Mouse (Mus musculus): ENCODE data around the gene Lhx3.
A peak's percentile ranks its signal among the peaks of the same experiment; 100 is the strongest.

The Lhx3 gene

DNA sequence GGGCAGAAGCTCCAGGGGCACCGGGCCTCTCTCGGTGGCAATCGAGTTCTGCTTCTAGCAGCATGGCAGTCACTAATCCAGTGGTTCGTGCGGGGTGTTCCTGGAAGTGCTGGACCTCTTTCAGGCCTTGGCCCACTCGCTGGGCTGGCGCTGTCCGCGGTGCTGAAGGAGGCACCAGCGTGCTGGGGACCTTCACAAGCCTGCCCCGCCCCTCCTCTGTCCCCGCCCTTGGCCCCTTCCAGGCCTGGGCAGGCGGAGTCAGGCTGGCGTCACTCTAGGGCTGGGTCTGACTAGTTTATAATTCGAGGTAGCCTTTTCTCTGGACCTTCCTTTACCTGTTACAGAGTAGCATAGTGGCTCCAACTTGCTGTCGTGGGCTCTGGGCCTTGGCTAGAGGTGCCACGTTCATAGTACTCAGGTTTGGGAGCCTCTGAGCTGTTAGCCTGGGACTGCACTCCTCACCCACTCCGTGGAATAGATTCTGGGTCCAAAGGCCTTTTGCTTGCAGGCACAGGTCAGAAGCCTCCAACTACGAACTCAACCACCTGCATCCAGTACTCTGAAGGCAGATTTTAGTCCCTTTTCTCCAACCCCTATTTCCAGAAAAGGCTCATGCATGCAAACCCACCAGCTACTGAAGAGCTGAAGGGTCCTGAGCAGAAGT, at the start of gene Lhx3:
Gene Lhx3 (minus strand): TSS at position 164 of the 664 bp plus-strand sequence.
- DNase-seq (ENCODE audit: low spot score): peak; percentile 82

DNA sequence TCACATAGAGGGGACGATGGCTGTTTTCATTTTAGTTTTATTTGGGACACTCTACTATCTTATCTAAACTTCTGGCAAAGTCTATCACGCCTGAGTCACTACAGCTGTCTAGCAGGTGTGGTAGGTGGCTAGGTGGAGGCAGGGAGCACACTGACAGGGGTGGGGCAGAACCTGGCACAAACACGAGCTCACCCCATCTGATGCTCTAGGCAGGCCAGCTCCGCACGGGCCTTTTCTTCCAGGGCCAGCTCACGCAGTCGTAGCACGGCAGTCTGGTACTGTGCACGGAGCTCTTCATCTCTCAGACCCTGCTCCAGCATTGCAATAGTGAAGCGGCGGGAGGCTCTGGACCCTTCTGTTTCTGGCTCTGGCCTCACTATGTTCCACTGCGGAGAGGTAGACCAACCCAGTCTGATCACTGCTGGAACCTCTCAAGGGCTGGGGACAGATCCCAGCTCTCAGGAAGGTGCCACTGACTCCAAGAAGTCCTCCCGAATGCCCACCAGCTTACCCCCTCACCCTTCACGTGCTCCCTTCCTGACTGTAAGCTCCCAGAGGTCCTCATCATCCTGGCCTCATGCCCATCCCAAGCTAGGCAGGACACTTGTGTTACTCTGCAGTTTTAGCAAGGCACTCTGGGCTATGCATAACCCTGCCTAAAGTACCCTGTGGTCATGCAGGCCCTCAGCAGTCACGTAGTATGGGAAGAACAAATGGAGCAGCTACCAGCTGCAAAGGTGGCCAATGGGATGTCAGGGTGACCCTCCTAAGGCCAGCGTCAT, 49.4 kb upstream of the Lhx3 start:
- no peak for DNase-seq (ENCODE audit: low spot score)

DNA sequence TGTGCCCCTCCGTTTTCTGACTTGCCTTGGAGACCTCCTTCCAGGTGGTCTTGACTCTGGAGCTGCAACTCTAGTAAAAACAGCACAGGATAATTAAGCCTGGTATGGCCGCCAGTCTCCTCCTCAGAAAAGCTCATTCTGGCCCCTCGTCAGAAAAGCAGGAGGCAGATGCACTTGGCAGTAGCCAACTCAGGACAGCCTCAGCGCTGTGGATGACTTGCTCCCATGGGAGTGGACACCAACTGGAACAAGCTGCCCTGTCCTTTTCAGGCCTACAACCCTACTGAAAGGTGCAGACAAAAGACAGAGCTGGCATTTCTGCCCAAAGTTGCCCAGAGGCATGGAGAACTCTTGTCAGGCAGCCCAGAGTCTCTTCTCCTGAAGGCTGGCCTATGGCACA, 46.7 kb upstream of the Lhx3 start:
- DNase-seq (ENCODE audit: low spot score): no peak

DNA sequence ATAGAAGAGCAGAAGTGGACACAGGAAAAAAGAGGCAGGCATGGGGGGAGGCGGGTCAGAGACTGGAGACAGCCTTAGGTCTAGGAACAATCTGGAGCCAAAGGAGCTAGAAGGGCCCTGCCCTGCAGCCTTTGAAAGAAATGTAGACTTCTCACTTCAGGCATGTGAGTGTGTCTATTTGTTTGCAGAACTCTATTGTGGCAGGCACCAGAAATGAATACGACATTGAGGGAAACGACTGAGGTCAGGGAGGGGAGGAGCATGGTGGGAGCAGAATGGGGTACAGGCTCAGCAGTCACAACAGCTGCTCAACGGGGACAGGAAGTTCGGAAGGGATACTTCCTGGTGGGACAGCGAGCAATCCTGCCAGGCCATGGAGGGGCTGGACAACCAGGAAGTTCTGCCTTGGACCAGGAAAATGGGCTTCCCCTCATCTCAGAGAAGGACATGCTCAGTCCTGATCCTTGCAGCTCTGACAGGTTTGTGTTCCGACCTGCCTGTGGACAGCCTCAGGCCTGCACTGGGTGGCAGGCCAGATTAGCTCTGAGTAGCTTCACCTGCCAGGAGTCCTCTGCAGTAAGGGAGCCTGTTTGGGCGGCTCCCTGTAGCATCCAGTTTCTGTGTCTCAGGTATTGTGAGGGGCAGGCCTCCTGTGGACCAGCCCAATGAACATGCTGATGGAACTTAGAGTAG, 44.6 kb upstream of the Lhx3 start:
- no peak for DNase-seq (ENCODE audit: low spot score)

DNA sequence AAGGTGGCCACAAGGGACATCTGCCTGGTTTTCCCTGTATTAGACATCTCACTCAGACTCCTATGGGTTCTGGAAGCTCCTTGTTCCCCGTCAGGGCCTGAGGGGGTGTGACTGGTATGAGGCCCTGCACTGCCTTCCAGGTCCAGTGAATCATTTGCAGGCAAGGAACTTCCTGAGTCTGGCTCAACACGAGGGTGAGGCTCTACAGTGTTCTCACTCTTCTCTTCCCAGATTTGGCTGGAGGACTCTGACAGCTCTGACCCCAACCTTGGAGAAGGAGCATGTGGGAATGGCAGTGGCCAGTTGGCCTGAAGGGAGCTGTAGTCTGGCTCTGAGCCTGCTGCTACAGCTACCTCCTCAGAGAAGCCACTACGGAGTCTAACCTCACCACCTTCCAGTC, 39.4 kb upstream of the Lhx3 start:
- DNase-seq (ENCODE audit: low spot score): no peak

DNA sequence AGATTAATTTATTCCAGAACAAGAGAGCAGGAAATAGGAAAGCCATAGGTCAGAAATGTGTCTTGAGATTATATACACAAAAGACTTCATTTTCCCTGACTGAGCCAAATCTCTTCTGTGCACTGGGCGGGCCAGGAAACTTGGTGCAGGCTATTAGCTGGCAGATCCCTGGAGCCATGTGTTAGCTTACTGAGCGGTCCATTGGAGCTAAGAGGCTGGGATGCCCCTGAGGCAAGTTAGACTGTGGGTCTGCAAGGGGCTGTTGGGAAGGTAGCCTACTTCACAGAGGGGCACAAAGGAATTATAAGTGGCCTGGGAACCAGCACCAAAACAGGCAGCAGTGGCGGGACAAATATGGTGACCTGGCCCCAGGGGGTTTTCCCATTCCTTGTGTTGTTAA, 32.8 kb upstream of the Lhx3 start:
- DNase-seq (ENCODE audit: low spot score): no peak

DNA sequence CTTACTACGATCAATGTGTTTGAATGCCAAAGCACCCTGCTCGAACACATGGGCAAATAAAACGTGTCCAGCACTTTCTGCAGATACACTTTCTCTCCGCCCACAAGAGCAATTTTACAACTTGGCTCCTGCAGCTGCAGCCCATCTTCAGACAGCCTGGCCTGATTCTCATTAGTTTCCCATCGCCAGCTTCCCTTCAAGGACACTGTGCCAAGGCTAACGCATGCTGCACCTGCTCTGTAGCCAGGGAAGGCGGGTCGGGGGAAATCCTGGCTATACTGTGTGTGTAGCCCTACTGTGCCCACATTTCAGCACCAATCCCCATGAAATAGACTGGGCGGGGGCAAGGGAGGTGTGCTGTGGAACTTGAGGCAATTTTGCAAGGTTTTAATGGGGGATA, 32.2 kb upstream of the Lhx3 start:
- no peak for DNase-seq (ENCODE audit: low spot score)

DNA sequence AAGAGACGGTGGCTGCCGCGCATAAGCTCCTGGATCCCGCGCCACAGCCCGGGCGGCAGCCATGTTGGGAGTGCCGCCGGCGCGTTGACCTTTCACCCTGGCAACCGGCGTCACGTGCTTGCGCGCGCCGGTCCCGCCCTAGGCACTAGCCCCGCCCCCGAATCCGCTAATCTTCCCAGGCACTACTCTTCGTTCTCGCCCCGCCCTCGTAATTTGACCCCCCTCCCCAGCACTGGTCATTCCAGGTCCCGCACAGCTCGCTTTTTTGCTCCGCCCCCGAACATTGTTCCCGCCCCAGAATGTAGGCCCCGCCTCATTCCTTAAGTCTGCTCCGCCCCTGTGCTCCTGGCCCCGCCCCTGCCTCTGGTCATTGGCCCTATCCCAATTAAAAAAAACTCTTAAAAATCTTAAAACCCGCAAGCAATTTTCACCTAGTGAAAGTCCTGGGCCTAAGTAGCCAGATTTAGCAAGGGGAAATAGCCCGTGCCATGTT, 29.2 kb upstream of the Lhx3 start, which contains the start of gene Qsox2:
Gene Qsox2 (minus strand): TSS at position 236 of the 493 bp plus-strand sequence.
- DNase-seq (ENCODE audit: low spot score): peak; percentile 95

DNA sequence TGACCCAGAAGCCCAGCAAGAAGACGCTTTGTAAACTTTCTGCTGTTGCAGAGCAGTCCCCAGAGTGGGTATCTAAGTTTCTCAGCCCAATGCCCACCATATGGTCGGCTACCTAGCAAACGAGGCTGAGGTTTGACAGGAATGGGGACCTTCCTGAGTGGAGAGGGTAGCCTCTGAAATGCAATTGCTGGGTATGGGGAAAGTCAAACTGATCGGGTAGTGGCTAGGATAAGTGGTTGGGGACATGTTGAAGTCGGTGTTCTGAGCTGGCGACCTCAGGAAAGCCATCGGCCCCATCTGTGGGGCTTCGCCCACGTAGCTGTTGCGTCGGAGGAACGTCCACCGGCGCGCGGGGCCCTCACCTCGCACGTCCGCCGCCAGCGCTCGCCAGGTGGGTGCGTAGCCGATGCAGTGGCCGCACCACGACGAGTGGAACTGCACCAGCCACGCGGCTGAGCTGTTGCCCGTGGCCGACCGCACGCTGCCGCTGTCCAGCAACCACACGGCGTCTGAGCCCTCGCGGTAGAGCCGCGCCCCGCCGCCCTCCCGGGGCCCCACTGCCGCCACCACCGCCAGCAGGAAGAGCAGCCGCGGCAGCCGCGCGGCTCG, 28.7 kb upstream of the Lhx3 start:
- DNase-seq (ENCODE audit: low spot score): no peak

DNA sequence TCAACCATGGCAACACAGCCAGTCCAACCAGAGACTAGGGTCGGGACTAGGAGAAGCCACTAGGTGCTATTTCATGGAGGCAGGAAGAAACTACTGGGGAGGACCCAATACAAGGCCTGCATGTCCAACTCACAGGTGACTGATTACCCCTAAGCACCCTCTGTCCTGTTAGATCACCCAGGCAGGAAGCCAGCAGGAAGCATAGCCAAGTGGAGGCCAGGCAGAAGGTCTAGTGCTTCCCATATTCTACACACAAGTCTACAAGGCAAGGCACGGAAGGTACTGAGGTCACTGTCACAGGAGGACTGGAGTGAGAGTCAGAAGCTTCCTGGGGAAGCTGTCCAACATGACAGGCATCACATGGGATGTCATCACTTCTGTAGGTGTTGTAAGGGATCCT, 26.7 kb upstream of the Lhx3 start:
- DNase-seq (ENCODE audit: low spot score): no peak

DNA sequence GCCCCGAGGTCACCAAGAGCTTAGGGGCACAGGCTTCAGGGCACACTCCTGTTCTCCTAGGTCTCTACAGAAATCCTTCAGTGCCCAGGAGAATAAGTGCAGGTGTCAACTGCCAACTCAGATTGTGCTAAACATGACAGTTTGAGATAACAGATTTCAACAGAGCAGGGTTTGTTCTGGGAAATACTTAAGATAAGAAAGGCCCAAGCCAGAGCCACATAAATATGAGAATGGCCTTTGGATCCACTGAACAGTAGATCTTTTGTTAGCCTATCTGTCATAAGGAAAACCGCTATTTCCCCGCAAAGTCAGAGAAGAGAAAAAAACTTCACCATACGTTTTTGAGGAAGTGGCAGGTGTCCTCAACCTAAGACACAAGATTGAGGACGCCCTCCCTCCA, 26.2 kb upstream of the Lhx3 start:
- no peak for DNase-seq (ENCODE audit: low spot score)

DNA sequence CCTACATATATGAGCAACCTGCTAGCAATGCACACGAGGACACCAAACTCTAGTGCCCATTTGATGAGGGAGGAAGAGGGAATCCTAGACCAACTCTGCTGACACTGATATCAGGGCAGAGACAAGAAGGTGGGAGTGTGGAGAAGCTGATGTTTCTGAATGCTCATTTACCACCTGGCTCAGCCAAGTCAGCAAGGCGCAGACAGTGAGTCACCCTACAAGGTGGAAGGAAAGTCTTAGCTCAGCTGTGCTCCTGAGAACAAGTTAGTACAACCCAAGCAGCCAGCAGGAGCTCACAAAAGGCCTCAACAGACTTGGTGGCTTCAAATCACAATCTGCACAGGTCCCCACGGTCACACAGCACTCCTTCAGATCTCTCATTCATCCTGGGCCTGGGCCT, 23.3 kb upstream of the Lhx3 start:
- no peak for DNase-seq (ENCODE audit: low spot score)

DNA sequence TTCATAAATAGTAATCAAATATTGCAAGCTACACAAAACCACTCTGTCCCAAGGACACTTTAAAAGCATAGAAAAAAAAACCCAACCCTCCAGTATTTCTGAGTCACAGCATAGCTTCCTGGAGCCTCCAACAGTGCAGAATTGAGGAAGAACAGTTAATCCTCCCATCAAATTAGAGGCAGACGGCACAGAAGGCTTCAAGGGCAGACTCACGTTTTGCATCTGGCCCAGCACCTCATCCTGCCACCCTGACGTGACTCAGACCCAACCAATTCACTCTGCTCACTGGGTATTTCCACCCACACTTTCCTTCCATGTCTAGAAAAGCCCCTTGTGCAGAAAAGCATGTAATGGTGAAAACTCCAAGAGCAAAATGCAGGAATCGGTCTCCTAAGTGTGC, 22.2 kb upstream of the Lhx3 start:
- no peak for DNase-seq (ENCODE audit: low spot score)

DNA sequence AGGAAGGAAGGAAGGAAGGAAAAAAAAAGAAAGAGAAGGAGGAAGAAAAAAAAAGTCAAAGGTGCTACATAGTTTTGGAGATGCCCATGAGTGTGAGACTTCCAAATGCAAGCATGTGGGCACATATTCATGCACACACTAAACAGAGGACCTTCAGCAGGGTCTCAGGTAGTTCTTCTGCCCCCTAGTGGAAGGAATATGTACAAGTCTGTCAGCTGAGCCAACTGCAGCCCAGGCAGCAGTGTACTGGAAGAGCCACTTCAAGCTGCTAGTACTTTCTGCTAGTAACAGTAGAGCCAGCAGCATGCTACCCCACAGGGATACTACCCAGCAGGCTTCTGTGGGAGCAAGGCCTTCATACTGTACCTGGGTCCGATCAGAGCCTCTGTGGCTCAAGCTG, 19.7 kb upstream of the Lhx3 start:
- no peak for DNase-seq (ENCODE audit: low spot score)

DNA sequence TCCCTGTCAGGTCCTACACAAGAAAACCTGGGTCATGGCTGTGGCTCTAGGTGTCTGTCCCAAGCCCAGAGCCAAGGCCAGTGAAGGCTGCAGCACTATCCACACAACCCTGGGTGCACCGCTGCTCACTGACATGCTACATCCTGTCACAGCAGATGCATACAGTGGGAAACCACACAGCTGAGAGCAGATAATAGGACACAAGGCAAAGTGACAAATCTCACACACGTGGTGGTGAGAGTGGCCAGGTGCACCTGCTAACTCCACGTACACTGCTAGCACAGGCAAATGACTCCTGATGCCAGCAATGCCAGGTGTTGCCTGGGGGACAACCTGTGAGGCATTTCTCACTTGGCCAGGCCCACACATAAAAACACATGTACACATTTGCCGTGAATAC, 17.2 kb upstream of the Lhx3 start:
- no peak for DNase-seq (ENCODE audit: low spot score)

DNA sequence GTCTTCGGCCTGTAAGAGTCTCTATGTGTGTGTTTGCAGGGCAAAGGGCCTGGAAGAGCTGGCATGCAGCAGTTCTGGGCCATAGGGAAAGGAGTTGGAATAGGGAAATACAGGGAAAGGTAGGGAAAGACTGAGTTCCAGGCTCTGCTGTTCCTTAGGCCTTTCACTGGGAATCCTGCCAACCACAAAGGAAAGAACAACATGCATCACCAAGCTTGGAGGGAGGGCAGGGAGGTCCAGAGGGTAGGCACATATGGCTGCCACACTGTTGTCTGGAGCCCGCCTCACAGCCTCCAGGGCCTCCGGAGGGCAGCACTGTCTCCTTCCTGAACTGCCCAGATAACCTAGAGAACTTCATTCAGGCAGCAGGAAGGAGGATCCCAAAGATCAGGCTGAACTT, 15.9 kb upstream of the Lhx3 start:
- no peak for DNase-seq (ENCODE audit: low spot score)

DNA sequence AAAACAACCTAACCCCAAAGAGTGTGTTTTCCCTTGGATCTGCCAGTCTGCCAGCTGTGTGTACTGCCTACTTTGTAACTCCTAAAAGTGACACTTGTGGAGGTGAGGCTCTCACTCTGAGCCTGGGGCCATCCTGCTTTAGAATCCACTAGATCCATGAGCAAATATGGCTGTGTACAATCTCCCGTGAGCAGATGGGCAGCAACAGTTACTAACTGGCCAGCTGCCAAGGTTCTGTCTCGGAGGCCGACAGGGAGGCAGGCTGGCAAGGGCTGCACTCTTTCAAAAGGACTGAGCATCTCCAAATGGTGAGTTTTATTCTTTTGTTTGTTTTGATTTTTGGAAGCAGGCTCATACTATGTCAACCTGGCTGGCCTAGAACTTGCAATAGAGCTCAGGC, 6.4 kb upstream of the Lhx3 start:
- DNase-seq (ENCODE audit: low spot score): no peak

DNA sequence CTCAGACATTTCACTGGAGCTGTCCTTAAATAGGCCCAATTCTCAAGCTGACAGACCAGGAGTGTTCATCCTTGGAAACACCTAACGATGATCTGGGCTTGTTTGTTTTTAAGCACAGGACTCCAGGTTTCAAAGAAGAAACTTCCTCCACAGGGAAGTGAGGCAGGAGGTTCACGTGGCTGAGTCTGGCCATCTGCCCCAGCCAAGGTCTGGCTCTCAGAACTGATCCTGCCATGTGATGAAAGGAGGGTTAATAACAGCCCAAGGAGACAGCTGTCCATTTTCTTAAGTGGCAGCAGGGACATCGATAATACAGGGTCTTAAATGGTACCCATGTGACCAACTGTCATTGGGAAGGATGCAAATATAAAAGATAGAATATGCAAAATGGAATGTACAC, 1.5 kb upstream of the Lhx3 start:
- DNase-seq (ENCODE audit: low spot score): no peak

DNA sequence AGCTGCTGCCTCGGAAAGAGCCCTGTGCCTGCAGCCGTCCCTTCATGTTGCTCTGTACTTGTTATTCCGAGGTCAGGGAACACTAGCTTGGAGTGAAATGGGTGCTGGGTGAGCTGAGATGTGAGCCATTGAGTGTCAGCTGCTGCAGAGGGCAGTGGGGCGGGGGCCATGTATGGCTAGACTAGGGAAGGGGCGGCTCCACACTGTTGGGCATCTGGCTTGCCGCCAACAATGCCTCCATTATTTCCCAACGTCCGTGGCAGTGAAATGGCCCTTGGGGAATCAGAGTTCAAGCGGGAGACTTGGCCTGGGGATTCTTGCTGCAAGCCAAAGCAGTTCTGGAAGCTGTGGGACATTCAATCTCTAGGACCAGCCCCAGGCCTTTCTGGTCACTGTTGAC, 530 bp downstream of the Lhx3 start:
- no peak for DNase-seq (ENCODE audit: low spot score)

DNA sequence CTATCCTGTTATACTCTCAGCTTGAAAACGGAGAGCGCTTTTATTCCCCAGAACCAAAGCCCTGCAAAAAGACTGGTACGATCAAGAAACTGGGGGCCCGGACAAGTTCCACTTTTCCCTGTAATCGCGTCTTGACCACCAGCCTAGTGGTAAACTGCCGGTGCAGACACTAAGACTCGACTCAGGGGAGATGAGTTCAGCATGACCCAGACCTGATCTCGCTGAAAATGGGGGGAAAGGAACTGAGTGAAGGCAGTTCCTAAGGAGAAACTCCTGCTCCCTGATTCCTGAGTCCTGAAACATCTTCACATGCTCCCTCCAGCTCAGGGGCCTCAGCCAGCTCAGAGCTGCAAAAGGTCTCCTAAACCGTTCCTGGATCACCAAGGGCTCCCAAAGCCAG, 2.3 kb downstream of the Lhx3 start:
- DNase-seq (ENCODE audit: low spot score): no peak

DNA sequence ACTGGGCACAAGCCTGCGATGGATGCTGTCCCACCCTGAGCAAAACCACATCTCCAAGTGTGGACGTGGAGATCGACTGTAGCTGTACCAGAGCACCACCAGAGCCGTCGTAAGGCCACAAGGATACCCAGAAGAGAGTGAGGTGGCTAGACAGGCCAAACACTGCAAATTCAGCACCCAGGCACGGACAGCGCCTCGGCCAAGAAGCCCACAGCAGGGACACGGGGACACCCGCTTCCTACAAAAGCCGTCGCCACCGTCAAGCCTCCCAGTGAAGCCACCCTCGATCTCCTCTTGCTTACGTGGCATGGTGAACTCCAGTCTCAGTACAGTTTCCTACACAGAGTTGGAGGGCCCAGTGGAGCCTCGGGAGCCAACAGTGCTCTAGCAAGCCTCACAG, 3.0 kb downstream of the Lhx3 start:
- no peak for DNase-seq (ENCODE audit: low spot score)

DNA sequence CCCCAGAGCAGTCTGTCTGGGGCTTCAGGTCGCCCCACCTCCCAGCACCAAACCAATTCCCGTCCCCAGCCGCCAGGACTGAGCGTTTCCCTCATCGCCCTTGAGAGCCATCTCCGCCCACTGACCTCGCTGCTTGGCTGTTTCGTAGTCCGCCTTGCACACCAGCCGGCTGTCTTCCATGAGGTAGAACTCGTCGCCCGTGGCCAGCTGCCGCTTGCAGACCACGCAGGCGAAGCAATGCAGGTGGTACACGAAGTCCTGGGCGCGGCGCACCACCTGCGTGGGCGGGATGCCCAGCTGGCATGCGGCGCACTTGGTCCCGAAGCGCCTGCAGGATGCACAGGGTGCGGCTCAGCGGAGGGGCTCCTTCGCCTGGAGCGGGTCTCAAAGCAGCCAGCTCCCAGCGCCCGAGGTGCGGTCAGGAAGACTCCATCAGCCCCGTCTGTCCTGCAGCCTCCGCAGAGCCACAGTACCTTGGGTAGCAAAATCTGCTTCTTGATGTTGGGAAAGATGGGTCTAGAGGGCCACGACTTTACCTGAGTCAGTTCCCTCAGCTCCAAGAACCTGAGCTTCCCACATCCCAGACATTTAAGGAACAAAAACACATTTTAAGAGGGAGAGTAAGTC, 5.1 kb downstream of the Lhx3 start:
- no peak for DNase-seq (ENCODE audit: low spot score)

Data from urinary bladder, postnatal 25 days (tissue).